9 mouse cellular contexts compared by ENCODE assay signal in the genomic region with DNA sequence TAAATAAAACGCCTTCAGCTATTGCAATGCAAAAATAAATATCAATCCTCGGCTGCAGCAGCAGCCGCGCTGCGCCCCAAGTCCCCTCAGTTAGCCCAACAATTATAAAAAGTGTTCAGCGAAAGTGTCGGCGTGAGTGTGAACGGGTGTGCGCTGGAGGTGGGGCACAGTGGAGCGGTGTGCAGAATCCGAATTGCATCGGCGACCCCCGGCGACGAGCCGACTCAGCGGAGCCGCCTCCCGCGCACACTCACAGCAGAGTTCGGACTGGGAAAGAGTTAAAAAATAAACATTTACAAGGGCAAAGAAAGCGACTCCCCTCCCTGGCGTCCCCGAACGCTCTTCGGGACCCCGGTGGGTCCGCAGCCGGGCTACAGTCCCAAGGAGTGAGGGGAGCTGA. TPM values are rescaled to one million over a fixed set of nuclear protein-coding genes. Genes with fewer than 3 reads are reported as not detected.
A peak's percentile ranks its signal among the peaks of the same experiment; 100 is the strongest.
DNase-seq lines count a peak whose midpoint lies in the region; ATAC-seq lines count a peak whose summit lies in the region.
"Had no signal": no experiment of that assay in that cellular context is flagged by ENCODE, and none has a peak within 500 bp of the region (broad histone marks: within the 10 kb centered on the region; RNA-seq: fewer than 3 reads in every experiment).

No protein-coding gene starts in this region.

- under 1% methylated on average over 28 of the region's 31 CpGs for WGBS in kidney, embryonic 14.5 days
- whole genome bisulfite sequencing in hindbrain, embryonic 10.5 days: under 1% methylated on average over 31 of the region's 31 CpGs
- under 1% methylated on average over 31 of the region's 31 CpGs for WGBS in midbrain, embryonic 11.5 days

- H3K9ac ChIP-seq in kidney, embryonic 14.5 days (ENCODE audit: low read depth, low read length): peak overlapping the region; percentile 59; the same call in 1 of the 2 replicates
- peak overlapping the region; percentile 69 for H3K9ac ChIP-seq in midbrain, embryonic 11.5 days (ENCODE audit: low read length)

- H3K4me1 ChIP-seq in kidney, embryonic 14.5 days (ENCODE audit: control insufficient read depth, insufficient read depth, low read length): 0 out of 2 replicates have a peak, but pooled peaks cover 7% of the 10 kb centered on the region
- no peaks in the 10 kb centered on the region for H3K4me1 ChIP-seq in brown adipose tissue, adult 24 weeks (ENCODE audit: control insufficient read depth, insufficient read depth, insufficient read length, low read length)
- peaks cover 36% of the 10 kb centered on the region for H3K4me1 ChIP-seq in hindbrain, embryonic 10.5 days (replicated peaks)
- H3K4me1 ChIP-seq in midbrain, embryonic 11.5 days (ENCODE audit: control insufficient read depth, insufficient read depth, low read length): peaks cover 14% of the 10 kb centered on the region

- H3K4me3 ChIP-seq in kidney, embryonic 14.5 days (ENCODE audit: low read length): peak overlapping the region; percentile 45
- peak overlapping the region; percentile 56 for H3K4me3 ChIP-seq in brown adipose tissue, adult 24 weeks (ENCODE audit: insufficient read depth, low read depth, low read length)
- H3K4me3 ChIP-seq in hindbrain, embryonic 10.5 days: peak overlapping the region; percentile 71
- peak overlapping the region; percentile 62 for H3K4me3 ChIP-seq in midbrain, embryonic 11.5 days (ENCODE audit: low read depth, low read length)

- DNase-seq in kidney, postnatal 14 days: no peak
- no peak for DNase-seq in hindbrain, embryonic 10.5 days (ENCODE audit: low spot score)
- DNase-seq in midbrain, embryonic 11.5 days (ENCODE audit: low spot score, missing footprints): no peak
- no peak for DNase-seq in spleen, postnatal 10 days (ENCODE audit: low spot score in 2 of 2)
- DNase-seq in left cerebral cortex, adult 8-10 months (ENCODE audit: low spot score in 2 of 2): no peak

- no peaks in the 10 kb centered on the region for H3K36me3 ChIP-seq in kidney, embryonic 14.5 days (ENCODE audit: control insufficient read depth, insufficient read depth, low read length)
- no peaks in the 10 kb centered on the region for H3K36me3 ChIP-seq in hindbrain, embryonic 10.5 days
- H3K36me3 ChIP-seq in midbrain, embryonic 11.5 days (ENCODE audit: control insufficient read depth, insufficient read depth, low read length): no peaks in the 10 kb centered on the region

- H3K4me2 ChIP-seq in kidney, embryonic 14.5 days (replicated peaks; ENCODE audit: low read depth, low read length): peak overlapping the region; percentile 97
- H3K4me2 ChIP-seq in midbrain, embryonic 11.5 days: peak overlapping the region; percentile 71

- no peaks in the 10 kb centered on the region for H3K9me3 ChIP-seq in kidney, embryonic 14.5 days (ENCODE audit: control insufficient read depth, low read length)
- H3K9me3 ChIP-seq in hindbrain, embryonic 10.5 days: no peaks in the 10 kb centered on the region
- H3K9me3 ChIP-seq in midbrain, embryonic 11.5 days (ENCODE audit: control insufficient read depth, low read length): no peaks in the 10 kb centered on the region

- peaks cover 43% of the 10 kb centered on the region for H3K27me3 ChIP-seq in kidney, embryonic 14.5 days (ENCODE audit: control insufficient read depth, insufficient read depth, low read length)
- H3K27me3 ChIP-seq in hindbrain, embryonic 10.5 days (ENCODE audit: insufficient read depth, poor library complexity, severe bottlenecking): peaks cover 76% of the 10 kb centered on the region
- H3K27me3 ChIP-seq in midbrain, embryonic 11.5 days (ENCODE audit: control insufficient read depth, insufficient read depth, low read length): peaks cover 39% of the 10 kb centered on the region

- no peak overlapping the region for H3K27ac ChIP-seq in kidney, embryonic 14.5 days (ENCODE audit: low read depth, low read length)
- H3K27ac ChIP-seq in brown adipose tissue, adult 24 weeks (replicated peaks; ENCODE audit: low read depth, low read length): no peak overlapping the region
- H3K27ac ChIP-seq in hindbrain, embryonic 10.5 days: peak overlapping the region; percentile 87
- H3K27ac ChIP-seq in midbrain, embryonic 11.5 days (ENCODE audit: low read depth, low read length): no peak overlapping the region

- ATAC-seq in kidney, embryonic 14.5 days (ENCODE audit: low FRiP score, low TSS enrichment): 0 out of 2 replicates have a peak, but pooled peaks have one; percentile 1
- ATAC-seq in midbrain, embryonic 11.5 days (ENCODE audit: low FRiP score): no peak; the same call in 1 of the 2 replicates
- no peak for ATAC-seq in monocyte, adult 5-6 weeks (replicated peaks; ENCODE audit: insufficient number of reproducible peaks, low FRiP score, low TSS enrichment, poor library complexity, severe bottlenecking)

RNA-seq across cellular contexts. Expression of a gene that starts 1.1 kb away (rescaled TPM):
- polyA plus RNA-seq in kidney, embryonic 14.5 days (2014; fragmentation: Nextera tagmentation; extraction: Ambion mirVana): 12.0 and 12.4 TPM in 2 replicates
- 0.92 and 0.99 TPM in 2 replicates for polyA plus RNA-seq in brown adipose tissue, adult 24 weeks (2012; ENCODE audit: insufficient read depth, insufficient read length, missing spikeins)
- 3.0 and 4.0 TPM in 2 replicates for polyA plus RNA-seq in hindbrain, embryonic 10.5 days (2016; fragmentation: Nextera tagmentation; extraction: Ambion mirVana)
- polyA plus RNA-seq in midbrain, embryonic 11.5 days (2014; fragmentation: Nextera tagmentation; extraction: Ambion mirVana): 1.7 and 1.9 TPM in 2 replicates
- not detected in 3 replicates for total RNA-seq in monocyte, adult 5-6 weeks (2017)
- 10 to 100 TPM; 36.9 to 47.4 (median 41.8) TPM for total RNA-seq in left cerebral cortex, adult 8-10 months (2022)
- total RNA-seq: neutrophil, adult 5-6 weeks had no signal

RNA-seq across cellular contexts. Expression of a gene that starts 40.3 kb away (rescaled TPM):
- not detected in 2 replicates for polyA plus RNA-seq in kidney, embryonic 14.5 days (2014; fragmentation: Nextera tagmentation; extraction: Ambion mirVana)
- polyA plus RNA-seq in brown adipose tissue, adult 24 weeks (2012; ENCODE audit: insufficient read depth, insufficient read length, missing spikeins): not detected in 2 replicates
- not detected in 2 replicates for polyA plus RNA-seq in hindbrain, embryonic 10.5 days (2016; fragmentation: Nextera tagmentation; extraction: Ambion mirVana)
- not detected in 2 replicates for polyA plus RNA-seq in midbrain, embryonic 11.5 days (2014; fragmentation: Nextera tagmentation; extraction: Ambion mirVana)
- not detected in 3 replicates for total RNA-seq in monocyte, adult 5-6 weeks (2017)
- not detected for total RNA-seq in left cerebral cortex, adult 8-10 months (2022)
- total RNA-seq: neutrophil, adult 5-6 weeks had no signal

RNA-seq across cellular contexts. Expression of a gene that starts 54.7 kb away (rescaled TPM):
- 48.3 and 64.5 TPM in 2 replicates for polyA plus RNA-seq in kidney, embryonic 14.5 days (2014; fragmentation: Nextera tagmentation; extraction: Ambion mirVana)
- 84.9 and 87.3 TPM in 2 replicates for polyA plus RNA-seq in brown adipose tissue, adult 24 weeks (2012; ENCODE audit: insufficient read depth, insufficient read length, missing spikeins)
- polyA plus RNA-seq in hindbrain, embryonic 10.5 days (2016; fragmentation: Nextera tagmentation; extraction: Ambion mirVana): 57.5 and 58.7 TPM in 2 replicates
- 50.8 and 51.3 TPM in 2 replicates for polyA plus RNA-seq in midbrain, embryonic 11.5 days (2014; fragmentation: Nextera tagmentation; extraction: Ambion mirVana)
- 31.3 to 51.4 TPM (median 31.8 TPM) in 3 replicates for total RNA-seq in monocyte, adult 5-6 weeks (2017)
- 10 to 100 TPM; 26.5 to 31.5 (median 30.3) TPM for total RNA-seq in left cerebral cortex, adult 8-10 months (2022)
